Mouse (Mus musculus) gastrocnemius, adult 2 months (tissue): ENCODE measurements at regions not wholly inside any gene's neighbourhood (a gene's known extent, or its start where the extent isn't known, plus 50 kb on each side); places are given as distances from the start of the nearest gene placed in this dataset.
A peak's percentile ranks its signal among the peaks of the same experiment; 100 is the strongest.
"Not testable (repeated sequence)": the region's sequence is repeated elsewhere in the genome, so short reads cannot be mapped to it uniquely, and the experiment has no call there.

Experiments
- DNase-seq: peaks from one replicate; pipeline ENCODE4 v3.0.0; 2022
- H3K27ac ChIP-seq: fragments of 200-600 bp; 2 replicates; pipeline ENCODE4 v1.8.1; 2022; ENCODE audit warnings: mild to moderate bottlenecking
- H3K4me3 ChIP-seq: fragments of 200-600 bp; 2 replicates; pipeline ENCODE4 v1.8.1; 2022; ENCODE audit warnings: mild to moderate bottlenecking, moderate library complexity
- CTCF ChIP-seq: fragments of 200-600 bp; IDR thresholded peaks from 2 replicates; pipeline ENCODE4 v1.8.1; 2022; ENCODE audit warnings: antibody characterized with exemption, mild to moderate bottlenecking, moderate library complexity
- intact Hi-C: fragments of 180-260 bp; cut with DNase I; formaldehyde crosslinking; loops from one replicate; pipeline ENCODE4 v1.15.1; 2025

- no peak overlapping the region for H3K4me3 ChIP-seq
- no peak for TF ChIP-seq CTCF
- no peak for DNase-seq
- intact Hi-C loops, result no loop called here
- no peak overlapping the region for H3K27ac ChIP-seq
Measured at GRCm38 (mm10) chr3:121597988-121598387, 65.8 kb upstream of the Slc44a3 start.

GRCm38 (mm10) chr3:121597203-121597602 lies 65.0 kb upstream of the Slc44a3 start:
- DNase-seq, result no peak
- Histone ChIP-seq H3K27ac (no peak overlapping the region), H3K4me3 (no peak overlapping the region)
- no peak for TF ChIP-seq CTCF
- intact Hi-C loops, result no loop called here

GRCm38 (mm10) chr3:121594580-121594979 lies 62.4 kb upstream of the Slc44a3 start:
- no peak for TF ChIP-seq CTCF
- Histone ChIP-seq H3K27ac (no peak overlapping the region), H3K4me3 (no peak overlapping the region)
- DNase-seq, result no peak
- intact Hi-C loops, result no loop called here

DNA sequence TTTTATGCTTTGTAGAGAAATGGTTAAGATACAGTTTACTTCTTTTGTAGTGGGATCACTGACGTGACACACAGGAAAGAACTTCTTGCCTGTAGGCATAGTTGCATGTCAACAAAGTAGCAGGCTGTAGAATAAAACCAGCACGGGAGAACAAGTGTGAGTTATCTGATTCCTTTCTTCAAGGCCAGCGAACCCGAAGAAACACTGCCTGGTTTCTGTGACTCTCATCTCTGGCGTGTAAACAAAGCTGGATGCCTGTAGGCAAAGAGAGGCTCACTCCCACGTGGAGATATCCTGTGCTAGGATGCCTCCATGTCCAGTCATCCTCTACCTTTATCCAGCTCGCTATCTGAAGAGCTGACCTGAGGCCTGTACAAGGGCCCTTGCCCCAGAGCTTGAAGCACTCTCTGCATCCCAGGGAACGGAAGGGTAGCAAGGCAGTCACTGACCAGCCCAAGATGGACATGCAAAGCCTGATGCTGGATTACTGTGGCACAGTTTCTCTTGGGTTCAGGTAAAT lies 61.5 kb upstream of the Slc44a3 start:
- Histone ChIP-seq H3K4me3 (no peak overlapping the region), H3K27ac (no peak overlapping the region)
- no peak for TF ChIP-seq CTCF
- intact Hi-C loops, result no loop called here
- DNase-seq, result no peak

DNA sequence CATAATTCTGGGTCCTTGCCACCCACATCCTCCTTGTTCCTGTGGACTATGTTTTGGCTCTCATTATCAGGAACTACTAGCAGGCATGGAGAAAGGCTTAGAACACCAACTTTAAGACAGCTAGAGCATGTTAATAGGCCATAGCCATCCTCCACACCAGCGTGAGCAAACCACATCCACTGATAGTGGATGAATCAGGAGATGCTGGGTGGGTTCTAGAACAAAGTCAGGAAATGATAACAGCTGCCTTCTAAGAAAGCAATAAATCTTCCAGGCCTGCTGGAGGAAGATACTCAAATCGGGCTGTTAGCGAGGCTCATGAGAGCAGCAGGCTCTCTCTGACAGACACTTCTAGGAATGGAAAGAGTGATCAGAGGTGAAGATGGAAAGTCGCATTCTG lies 60.9 kb upstream of the Slc44a3 start:
- intact Hi-C loops, result no loop called here
- TF ChIP-seq CTCF, result no peak
- Histone ChIP-seq H3K4me3 (no peak overlapping the region), H3K27ac (no peak overlapping the region)
- no peak for DNase-seq

GRCm38 (mm10) chr3:121589494-121589885 lies 57.3 kb upstream of the Slc44a3 start:
- TF ChIP-seq CTCF, result no peak
- peak overlapping the region; percentile 63 for H3K27ac ChIP-seq
- no peak for DNase-seq
- no peak overlapping the region for H3K4me3 ChIP-seq
- intact Hi-C loops, result no loop called here

DNA sequence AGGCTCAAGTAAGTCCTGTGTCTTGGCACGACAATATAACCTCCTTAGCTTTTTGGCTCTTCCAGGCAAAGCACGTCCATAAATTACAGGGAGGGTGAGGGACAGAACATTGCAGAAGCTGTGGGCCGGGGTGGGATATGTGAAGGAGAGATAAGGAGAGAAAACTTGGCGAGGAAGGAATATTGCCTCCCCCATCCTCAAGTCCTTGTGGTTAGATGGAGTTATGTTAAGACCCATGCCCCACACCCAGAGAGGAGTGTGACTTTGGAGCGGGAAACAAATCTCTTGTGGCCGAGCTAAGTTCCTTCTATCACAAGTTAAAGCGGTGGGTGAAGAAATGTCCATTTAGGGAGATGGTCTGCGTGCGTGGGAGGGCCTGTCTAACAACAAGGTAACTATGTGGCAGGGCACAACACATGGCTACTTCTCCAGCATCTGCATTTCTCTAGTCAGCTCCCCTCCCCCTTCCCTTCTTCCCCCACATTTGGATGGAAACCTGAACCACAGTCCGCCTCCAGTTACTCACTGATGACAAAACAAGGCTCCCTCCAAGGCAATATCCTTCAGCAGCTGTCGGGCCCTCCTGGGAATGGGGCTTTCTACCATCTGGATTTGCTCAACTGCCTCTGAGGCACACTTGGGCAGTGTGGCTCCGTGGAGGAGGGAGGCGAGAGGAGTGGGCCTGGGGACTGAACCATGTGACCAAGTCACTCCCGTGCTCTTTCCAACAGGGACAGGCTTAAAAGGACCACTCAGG lies 56.7 kb upstream of the Slc44a3 start:
- intact Hi-C loops, result no loop called here
- H3K4me3 ChIP-seq, result no peak overlapping the region
- peak; percentile 83 for DNase-seq
- no peak for TF ChIP-seq CTCF
- H3K27ac ChIP-seq, result peak overlapping the region; percentile 63

DNA sequence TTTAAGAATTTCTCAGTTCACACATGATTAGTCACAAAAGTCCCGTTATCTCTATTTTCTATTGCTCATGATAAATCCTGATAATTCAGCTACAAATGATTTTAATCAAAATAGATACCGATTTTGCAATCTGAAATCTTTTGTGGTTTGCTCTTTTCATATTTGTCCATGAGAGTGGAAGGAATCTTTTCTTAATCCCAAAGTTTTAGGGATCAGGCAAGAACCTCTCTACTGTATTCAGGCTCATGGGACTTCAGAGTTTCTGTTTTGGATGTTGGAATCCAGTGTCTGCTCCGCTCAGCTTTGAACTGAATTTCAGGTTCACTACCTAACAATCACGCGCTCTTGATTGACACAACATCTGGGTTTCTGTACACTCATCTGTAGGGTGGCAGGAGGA lies 53.1 kb upstream of the Slc44a3 start:
- Histone ChIP-seq H3K27ac (peak overlapping the region; percentile 24), H3K4me3 (no peak overlapping the region)
- intact Hi-C loops, result no loop called here
- no peak for DNase-seq
- TF ChIP-seq CTCF, result no peak

- no peak for TF ChIP-seq CTCF
- DNase-seq, result peak; percentile 77
- Histone ChIP-seq H3K4me3 (no peak overlapping the region), H3K27ac (peak overlapping the region; percentile 24)
- intact Hi-C loops, result no loop called here
Measured at GRCm38 (mm10) chr3:121584736-121585151, 52.5 kb upstream of the Slc44a3 start.

GRCm38 (mm10) chr3:121584317-121584716 lies 52.1 kb upstream of the Slc44a3 start:
- intact Hi-C loops, result no loop called here
- no peak for DNase-seq
- H3K4me3 ChIP-seq, result no peak overlapping the region
- H3K27ac ChIP-seq, result peak overlapping the region; percentile 24; the same call in 1 of the 2 replicates
- TF ChIP-seq CTCF, result no peak

DNA sequence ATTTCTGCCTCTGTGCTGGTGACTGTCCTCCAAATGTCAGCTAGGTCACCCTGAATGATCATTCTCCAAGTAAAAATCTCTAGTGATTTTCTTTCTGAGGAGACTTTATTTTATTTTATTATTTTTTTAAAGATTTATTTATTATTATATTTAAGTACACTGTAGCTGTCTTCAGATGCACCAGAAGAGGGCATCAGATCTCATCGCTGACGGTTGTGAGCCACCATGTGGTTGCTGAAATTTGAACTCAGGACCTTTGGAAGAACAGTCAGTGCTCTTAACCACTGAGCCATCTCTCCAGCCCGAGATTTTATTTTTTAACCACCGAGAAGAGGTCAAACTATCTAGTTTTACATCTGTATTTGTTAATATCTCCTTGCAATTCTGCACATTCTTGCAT lies 50.5 kb upstream of the Slc44a3 start:
- intact Hi-C loops, DNase-seq: not testable (repeated sequence)

More for the DNA sequence above, 50.5 kb upstream of the Slc44a3 start:
- not testable (repeated sequence) for H3K27ac ChIP-seq, H3K4me3 ChIP-seq
